Mouse (Mus musculus): Measurements from ENCODE around the gene Heatr6.

- TF ChIP-seq CTCF (IDR thresholded peaks at IDR 0.05; ENCODE audit: control insufficient read depth, insufficient read depth, insufficient read length) (no peak), MAX (IDR thresholded peaks at IDR 0.05) (no peak), MYOD1 (IDR thresholded peaks at IDR 0.05; ENCODE audit: control insufficient read depth, insufficient read length, low read depth) (no peak), CEBPB (IDR thresholded peaks at IDR 0.05; ENCODE audit: low read depth) (no peak), USF1 (IDR thresholded peaks at IDR 0.05; ENCODE audit: low read depth) (no peak), FOSL1 (IDR thresholded peaks at IDR 0.05; ENCODE audit: insufficient read depth, low read length, poor library complexity, severe bottlenecking) (no peak), MYOG (IDR thresholded peaks at IDR 0.05; ENCODE audit: control insufficient read depth, extremely low read depth, insufficient read length) (no peak)
Observed at GRCm38 (mm10) chr11:83802166-83802565, 48.7 kb downstream of the Heatr6 start.
